Mouse (Mus musculus): ENCODE measurements around the gene Tprgl.

Tprgl gene

DNA sequence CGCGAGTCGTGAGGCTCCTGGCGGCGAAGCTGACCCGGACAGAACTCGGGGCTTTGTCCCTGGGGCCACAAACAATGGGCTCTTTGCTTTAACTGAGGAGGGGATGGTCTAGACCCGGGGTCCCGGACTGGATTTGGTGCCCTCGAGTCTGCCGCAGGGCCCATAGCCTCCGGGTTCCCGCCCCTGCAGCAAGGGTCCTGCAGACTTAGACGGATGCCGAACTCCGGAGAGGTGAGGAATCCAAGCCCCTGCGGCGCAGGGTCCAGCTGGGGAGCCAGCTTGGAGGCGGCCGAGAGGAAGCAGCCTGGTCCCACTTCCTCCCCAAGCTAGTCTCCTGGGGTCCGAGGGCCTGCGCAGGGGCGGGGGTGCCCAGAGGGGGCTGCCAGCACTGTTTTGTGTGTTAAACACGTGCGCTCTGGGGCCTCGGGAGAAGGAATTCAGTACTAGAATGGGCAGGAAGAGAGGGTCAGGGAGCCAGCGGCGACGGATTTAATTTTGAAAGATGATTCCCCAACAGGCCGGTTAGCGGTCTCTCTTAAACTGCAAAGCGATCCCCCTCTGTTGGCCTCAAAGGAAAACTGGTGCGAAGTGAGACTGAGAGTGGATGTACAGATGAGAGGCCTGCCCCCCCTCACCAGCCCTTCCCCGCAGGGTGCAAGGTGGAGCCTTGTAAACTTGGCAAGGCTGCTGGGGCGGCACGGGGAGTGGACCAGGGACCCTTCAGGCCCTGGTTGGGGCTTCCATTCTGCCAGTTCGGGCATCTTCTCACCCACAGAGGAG, 10.9 kb upstream of the Tprgl start:
- TF ChIP-seq GATA4 (IDR thresholded peaks at IDR 0.05; ENCODE audit: insufficient replicate concordance, low read length) = no peak

DNA sequence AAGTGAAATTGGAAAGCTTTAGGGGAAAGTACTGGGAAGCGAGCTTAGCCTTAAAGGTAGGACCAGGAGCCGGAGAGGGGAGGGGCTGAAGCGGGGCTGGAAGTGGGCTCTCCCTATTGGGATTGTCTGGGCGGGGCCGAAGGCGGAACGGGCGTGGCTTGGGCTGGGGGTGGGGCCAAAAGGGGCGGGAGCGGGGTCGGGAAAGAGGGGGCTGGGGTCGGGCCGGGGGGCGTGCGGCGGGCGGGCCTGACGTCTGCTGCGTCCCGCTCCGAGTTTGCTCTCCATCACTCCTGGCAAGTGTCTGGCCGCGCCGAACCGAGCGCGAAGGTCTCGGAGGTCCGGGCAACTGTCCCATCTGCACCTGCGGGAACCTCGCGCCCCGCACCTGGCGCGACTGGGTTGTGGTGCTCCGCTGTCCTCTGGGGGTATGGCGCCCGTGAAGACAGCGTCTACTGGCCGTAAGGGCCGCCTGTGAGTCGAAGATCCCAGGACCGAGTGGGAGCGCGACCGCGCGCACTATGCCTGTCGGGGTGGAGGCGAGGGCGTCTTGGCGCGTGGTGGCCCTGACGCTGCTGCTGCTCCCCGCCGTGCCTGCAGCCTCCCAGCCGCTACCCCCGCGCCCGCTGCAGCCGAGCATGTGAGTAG, 10.2 kb upstream of the Tprgl start, which contains the start of gene Megf6:
Gene Megf6, plus strand, starts transcription at position 225 of the 645 bp plus-strand sequence.
- no peak for TF ChIP-seq GATA4 (IDR thresholded peaks at IDR 0.05; ENCODE audit: insufficient replicate concordance, low read length)

DNA sequence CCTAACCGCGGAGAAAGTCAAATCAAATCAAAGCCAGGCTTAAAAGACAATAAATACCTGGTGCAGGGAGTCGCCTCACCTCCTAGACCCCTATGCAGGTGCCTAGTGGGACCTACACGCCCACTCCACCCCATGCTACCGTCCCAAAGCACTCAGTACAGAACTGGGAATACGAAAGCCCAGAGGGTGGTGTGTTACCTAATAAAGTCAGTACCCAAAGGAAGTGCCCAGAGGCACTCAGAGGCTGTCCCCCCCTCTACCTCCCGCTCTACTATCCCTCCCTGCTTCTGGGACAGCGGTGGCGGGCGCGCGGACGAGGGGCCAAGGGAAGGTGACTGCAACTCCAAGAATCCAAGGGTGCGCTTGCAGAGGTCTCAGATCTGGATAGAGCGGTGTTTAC, 9.6 kb upstream of the Tprgl start:
- no peak for TF ChIP-seq GATA4 (IDR thresholded peaks at IDR 0.05; ENCODE audit: insufficient replicate concordance, low read length)

DNA sequence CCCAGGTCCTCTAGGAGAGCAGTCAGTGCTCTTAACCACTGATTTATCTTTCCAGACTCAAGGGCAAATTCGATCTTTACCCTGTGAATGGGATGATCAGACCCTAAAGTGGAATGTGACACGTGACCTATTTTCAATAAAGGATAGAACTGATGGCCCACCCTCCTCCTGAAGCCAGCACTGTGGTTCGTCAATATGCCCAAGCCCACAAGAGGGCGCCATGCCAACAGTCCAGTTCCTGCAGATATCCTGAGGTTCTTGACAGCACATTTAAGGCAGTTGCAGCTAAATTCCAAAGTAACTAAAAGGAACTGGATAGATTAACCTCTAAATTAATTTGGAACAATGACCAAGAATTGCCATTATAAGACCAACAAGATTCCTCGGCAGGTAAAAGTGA, 6.6 kb upstream of the Tprgl start:
- no peak for TF ChIP-seq GATA4 (IDR thresholded peaks at IDR 0.05; ENCODE audit: insufficient replicate concordance, low read length)

DNA sequence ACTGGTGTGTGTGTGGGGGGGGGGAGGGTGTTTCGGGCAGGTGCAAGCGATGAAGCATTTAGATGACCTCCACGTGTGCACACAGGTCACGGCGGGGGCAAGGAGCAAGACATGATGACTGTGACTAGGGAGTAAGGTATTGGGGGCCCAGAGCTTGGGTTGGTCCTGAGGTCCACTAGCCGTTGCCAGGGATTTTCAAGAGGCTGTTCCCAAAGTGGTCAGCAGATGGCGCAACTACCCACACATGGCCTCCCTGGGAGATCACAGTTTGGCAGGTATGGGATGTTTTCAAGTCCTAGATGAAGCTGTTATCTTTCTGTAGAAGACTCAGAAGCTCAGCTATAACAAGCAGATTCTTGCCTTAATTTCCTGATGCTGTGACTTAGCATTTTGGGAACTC, 2.8 kb upstream of the Tprgl start:
- no peak for TF ChIP-seq GATA4 (IDR thresholded peaks at IDR 0.05; ENCODE audit: insufficient replicate concordance, low read length)

DNA sequence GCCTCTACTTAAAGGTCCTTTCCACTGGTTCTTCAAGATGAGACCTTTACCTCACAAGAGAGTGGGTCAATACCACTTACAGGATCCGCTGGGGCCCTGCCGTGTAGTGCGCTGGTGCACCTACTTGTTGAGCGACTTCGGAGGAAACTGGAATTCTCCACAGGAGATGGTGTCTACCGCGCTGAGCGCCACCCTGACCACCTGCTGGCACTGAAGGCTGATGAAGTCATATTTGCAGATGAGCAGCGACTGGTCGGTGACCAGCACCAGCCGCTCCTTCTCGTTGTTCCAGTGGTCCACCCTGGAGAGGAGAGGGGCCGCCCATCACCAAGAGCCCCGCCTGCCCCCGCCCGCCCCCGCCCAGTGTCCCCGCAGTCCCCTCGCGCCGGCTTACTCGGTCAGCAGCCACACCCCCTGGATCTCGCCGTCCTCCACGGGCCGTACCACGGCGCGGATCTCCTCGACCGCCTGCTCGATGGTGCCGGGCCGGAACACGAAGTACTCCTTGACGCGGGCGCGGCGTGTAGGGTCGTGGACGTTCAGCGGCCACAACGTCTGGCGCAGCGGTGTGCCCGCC, 417 bp downstream of the Tprgl start:
- no peak for TF ChIP-seq GATA4 (IDR thresholded peaks at IDR 0.05; ENCODE audit: insufficient replicate concordance, low read length)

DNA sequence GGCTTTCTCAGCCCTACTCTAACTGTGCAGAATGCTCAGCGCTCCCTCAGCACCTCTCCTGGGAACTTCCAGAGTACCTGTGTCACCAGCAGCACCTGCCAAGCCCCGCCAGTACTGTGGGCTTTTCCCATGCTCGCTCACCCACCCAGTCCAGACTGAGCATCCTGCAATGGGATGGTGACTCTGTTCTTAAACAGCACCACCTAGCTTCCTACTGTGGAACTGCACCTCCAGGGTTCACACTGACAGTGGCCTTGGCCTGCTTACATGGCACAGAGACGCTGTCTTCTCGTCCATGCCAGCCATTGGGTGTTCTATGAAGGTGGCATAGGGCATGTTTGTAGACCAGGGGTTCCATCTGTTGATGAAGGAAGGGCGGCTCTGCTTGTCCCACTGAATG, 1.5 kb downstream of the Tprgl start:
- no peak for TF ChIP-seq GATA4 (IDR thresholded peaks at IDR 0.05; ENCODE audit: insufficient replicate concordance, low read length)

DNA sequence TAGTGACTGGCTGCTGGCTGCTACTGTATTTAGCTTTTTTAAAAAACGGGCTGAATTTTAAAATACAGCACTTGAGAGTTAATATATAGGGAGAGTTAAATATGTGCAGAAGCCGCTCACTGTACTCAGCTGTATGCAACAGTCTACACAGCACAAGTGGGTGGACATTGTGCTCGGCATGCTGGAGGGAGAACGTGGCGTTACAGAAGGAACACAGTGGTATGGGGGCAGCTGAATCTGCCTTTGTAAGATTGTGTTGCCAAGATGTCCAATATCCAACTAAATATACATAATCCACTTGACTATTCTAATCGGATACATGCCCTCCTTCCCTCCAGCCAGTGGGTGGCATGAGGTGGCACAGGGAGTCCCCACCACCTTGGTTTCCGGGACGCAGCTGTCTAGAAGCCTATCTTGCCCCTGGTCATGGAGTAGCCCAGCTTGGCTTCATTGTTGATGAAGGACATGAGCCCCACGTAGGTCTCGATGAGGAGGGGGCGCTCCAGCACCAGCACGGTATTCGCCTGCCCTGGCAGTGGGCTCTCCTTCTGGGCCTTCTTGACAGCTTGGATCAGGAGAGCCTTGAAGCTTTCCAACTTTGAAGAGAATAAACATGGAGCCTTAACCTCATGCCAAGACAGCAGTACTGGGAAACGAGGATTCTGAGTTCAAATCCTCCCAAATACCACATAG, 2.4 kb downstream of the Tprgl start:
- no peak for TF ChIP-seq GATA4 (IDR thresholded peaks at IDR 0.05; ENCODE audit: insufficient replicate concordance, low read length)

DNA sequence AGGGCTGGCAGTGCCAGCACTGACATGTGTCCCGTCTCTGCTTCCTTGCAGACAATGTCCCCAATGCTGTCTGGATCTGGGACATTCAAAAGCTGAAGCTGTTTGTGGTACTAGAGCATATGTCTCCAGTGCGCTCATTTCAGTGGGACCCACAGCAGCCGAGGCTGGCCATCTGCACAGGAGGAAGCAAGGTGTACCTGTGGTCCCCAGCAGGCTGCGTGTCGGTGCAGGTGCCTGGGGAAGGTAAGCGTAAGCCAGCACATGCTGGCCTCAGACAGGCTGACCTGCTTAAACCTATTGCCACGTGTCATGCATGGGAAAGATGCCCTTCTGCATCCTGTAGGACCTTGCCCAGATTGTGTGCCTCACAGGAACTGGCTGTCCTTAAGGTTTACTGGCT, 4.4 kb downstream of the Tprgl start:
- no peak for TF ChIP-seq GATA4 (IDR thresholded peaks at IDR 0.05; ENCODE audit: insufficient replicate concordance, low read length)

DNA sequence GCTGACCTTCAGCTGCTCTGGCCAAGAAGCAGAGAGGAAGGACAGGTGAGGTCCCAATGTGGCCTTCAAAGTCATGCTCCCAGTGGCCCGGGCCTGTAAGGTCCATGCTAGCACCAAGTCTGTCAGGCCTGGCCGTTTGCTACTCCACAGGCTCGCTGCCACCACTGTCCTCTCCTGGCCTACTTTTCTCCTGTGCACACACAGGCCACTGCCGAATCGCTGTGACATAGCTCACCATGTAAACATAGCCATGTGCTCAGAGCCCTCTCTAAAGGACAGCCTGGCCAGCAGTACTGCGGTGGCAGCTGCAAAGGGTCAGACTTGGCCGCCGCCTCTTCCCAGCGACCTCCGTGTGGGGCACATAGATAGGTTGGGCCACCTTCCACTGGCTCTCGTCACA, 6.4 kb downstream of the Tprgl start:
- no peak for TF ChIP-seq GATA4 (IDR thresholded peaks at IDR 0.05; ENCODE audit: insufficient replicate concordance, low read length)

DNA sequence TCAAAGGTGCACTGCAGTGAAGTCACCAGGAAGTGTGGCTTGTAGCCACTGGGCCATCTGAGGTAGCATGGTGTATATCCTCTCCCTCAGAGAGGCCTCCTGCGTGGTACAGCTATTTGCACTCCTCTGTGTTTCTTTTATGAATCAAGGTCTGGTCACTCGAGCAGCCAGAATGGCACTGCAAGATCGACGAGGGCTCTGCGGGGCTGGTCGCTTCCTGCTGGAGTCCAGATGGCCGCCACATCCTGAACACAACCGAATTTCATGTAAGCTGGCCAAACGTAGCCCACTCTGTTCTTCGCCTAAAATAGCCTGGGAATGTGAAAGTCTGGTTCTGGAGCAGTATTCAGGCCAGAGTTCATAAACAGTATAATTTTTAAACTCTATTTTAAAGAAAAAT, 14.1 kb downstream of the Tprgl start:
- TF ChIP-seq GATA4 (IDR thresholded peaks at IDR 0.05; ENCODE audit: insufficient replicate concordance, low read length) = no peak

DNA sequence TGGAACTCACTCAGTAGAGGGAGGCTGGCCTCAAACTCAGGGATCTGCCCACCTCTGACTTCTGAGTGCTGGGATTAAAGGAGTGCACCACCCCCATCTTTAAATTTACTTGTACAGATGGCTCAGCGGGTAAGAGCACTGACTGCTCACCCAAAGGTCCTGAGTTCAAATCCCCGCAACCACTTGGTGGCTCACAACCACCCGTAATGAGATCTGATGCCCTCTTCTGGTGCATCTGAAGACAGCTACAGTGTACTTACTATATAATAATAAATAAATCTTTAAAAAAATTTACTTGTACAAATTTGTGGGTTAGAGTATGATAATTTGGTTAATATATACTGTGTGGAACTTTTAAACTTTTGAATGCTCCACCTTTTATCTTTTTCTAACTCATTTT, 15.8 kb downstream of the Tprgl start:
- no peak for TF ChIP-seq GATA4 (IDR thresholded peaks at IDR 0.05; ENCODE audit: insufficient replicate concordance, low read length)

DNA sequence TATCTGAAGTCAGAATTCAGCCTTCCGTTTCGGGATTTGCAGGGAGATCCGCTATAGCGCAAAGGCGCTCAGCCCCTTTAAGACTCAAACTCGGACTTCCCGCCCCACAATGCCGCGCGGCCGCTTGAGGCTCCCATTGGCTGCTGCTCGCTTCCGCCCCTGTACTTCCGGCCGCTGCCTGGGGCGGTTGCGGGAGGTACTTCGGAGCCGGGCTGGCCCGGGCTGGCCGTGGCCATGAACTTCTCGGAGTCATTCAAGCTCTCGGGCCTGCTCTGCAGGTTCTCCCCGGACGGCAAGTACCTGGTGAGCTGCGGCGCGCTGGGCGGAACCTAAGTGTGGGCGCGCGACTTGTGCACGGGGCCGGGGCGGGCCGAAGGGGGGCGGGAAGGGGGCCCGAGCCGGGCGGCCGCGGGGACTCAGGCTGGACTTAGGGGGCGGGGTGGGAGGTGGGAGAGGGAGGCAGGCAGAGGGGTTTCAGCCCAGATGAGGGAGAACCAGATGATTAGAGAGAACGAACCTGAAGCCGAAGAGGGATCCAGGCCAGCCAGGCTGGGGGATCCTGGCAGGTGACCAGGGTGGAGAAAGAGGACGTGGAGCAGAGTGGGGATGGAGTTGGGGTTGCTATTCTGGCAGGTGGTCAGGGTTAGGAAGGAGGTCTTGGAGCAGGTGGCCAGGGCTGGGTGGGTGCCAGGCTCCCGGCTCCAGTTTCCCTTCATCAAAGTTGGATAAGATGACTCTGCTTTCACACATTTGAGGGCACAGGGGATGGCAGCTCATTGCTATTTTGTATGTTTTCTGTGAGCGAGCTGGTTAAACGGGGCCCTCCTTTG, 18.0 kb downstream of the Tprgl start, which contains the start of gene Wrap73:
Gene Wrap73, plus strand, starts transcription at position 162 of the 830 bp plus-strand sequence.
- TF ChIP-seq GATA4 (IDR thresholded peaks at IDR 0.05; ENCODE audit: insufficient replicate concordance, low read length) = no peak

DNA sequence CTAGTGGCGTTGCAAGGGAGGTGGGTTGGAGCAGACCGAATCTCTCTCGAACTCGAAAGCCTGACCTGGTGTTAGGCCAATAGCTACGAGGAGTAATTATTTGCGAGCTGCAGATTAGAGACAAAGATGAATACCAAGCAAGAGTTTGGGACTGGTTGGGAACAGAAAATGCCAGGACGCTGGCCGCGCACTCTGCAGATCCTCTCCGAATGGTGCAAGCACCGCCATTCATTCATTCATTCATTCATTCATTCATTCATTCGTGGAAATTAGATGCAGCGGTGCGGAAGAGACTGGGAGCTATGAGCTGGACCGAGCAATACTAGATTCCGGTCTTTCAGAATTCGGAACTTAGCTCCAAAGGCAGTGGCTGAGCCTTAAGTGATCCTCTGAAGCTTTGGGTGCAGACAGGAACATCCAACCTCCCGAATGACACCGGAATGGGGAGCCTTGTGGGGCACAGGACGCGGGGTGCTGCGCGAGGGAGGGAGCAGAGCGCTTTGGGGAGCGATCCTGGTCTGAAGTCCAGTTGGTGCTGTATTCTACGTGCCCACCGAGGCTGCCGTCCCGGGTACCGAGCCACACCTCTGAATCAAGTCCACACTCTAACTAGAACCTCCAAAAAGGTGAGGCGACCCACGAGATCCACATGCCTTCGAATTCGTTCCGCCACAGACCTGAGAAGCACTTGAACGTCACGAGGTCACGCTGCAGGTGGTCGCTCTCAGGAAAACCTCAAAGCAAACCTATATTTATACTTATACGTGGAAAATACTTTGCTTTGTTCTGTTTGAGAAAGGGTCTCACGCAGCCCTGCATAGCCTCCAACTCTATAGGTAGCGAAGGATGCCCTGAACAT, 19.2 kb downstream of the Tprgl start:
- no peak for TF ChIP-seq GATA4 (IDR thresholded peaks at IDR 0.05; ENCODE audit: insufficient replicate concordance, low read length)
